ENCODE assay signal across 9 mouse cellular contexts in genomic region chr1:93755618-93756017, GRCm38 (mm10). TPM values are rescaled to one million over a fixed set of nuclear protein-coding genes. Genes with fewer than 3 reads are reported as not detected.
DNase-seq lines count a peak whose midpoint lies in the region; ATAC-seq and TF ChIP-seq lines count a peak whose summit lies in the region.
"Had no signal": no experiment of that assay in that cellular context is flagged by ENCODE, and none has a peak within 500 bp of the region (broad histone marks: within the 10 kb centered on the region; RNA-seq: fewer than 3 reads in every experiment).

No protein-coding gene starts in this region.

- no peak for DNase-seq in gastrocnemius, adult 2 months
- no peak for DNase-seq in gastrocnemius, postnatal 10 days
- no peak for DNase-seq in CH12.LX (ENCODE audit: extremely low read depth)
- DNase-seq in liver, embryonic 14.5 days (ENCODE audit: low read depth in 3 of 3, low spot score in 3 of 3): peak in 1 of 3 experiments; percentile 19
- no peak for DNase-seq in spleen, postnatal 36 days (ENCODE audit: low spot score in 2 of 2)
- no peak for DNase-seq in thymus, postnatal 0 days (ENCODE audit: low spot score)
- DNase-seq in retina, postnatal 1 day: no peak
- DNase-seq: cerebellum, postnatal 36 days had no signal

- peak overlapping the region; percentile 91; the same call in 1 of the 2 replicates for H3K27ac ChIP-seq in gastrocnemius, adult 2 months
- no peak overlapping the region for H3K27ac ChIP-seq in CH12.LX (ENCODE audit: insufficient read depth, low read depth)
- no peak overlapping the region for H3K27ac ChIP-seq in forebrain, embryonic 16.5 days (ENCODE audit: low read length)
- H3K27ac ChIP-seq in liver, embryonic 14.5 days: peak overlapping the region; percentile 71

- intact Hi-C loops in gastrocnemius, adult 2 months (cut with DNase I): loop anchor here (2.0 to 10.0 kb wide), 2 partner anchors 47 to 311 kb away; partner anchors contain the start of gene Ing5

- H3K4me3 ChIP-seq in gastrocnemius, adult 2 months: peak overlapping the region; percentile 94
- H3K4me3 ChIP-seq in CH12.LX (replicated peaks in 1 of 3; ENCODE audit: low read depth in 2 of 3, low read length in 2 of 3, poor library complexity in 1 of 3): peak overlapping the region; percentile 85 to 95 (median 88)
- peak overlapping the region; percentile 76 for H3K4me3 ChIP-seq in forebrain, embryonic 16.5 days (replicated peaks; ENCODE audit: low read length)
- H3K4me3 ChIP-seq in liver, embryonic 14.5 days (ENCODE audit: insufficient read depth in 1 of 2, low read depth in 2 of 2, low read length in 2 of 2): peak overlapping the region; percentile 71 to 90

- H3K27me3 ChIP-seq in CH12.LX (replicated peaks): no peaks in the 10 kb centered on the region
- H3K27me3 ChIP-seq in forebrain, embryonic 16.5 days (replicated peaks; ENCODE audit: control insufficient read depth, insufficient read depth, low read length): no peaks in the 10 kb centered on the region
- H3K27me3 ChIP-seq in liver, embryonic 14.5 days (ENCODE audit: control insufficient read depth, insufficient read depth, low read length): no peaks in the 10 kb centered on the region

- H3K9ac ChIP-seq in CH12.LX (ENCODE audit: insufficient read depth, low read depth): peak overlapping the region; percentile 79
- peak overlapping the region; percentile 86 for H3K9ac ChIP-seq in forebrain, embryonic 16.5 days (replicated peaks; ENCODE audit: low read depth, low read length)
- peak overlapping the region; percentile 85 for H3K9ac ChIP-seq in liver, embryonic 14.5 days (replicated peaks)

- no peak for TF ChIP-seq RAD21 in CH12.LX (IDR thresholded peaks at IDR 0.05; ENCODE audit: low read depth, low read length)

- TF ChIP-seq CTCF in gastrocnemius, adult 2 months (IDR thresholded peaks at IDR 0.05): no peak
- TF ChIP-seq CTCF in CH12.LX (conservative IDR thresholded peaks at IDR 0.05 in 1 of 2, IDR thresholded peaks at IDR 0.05 in 1 of 2; ENCODE audit: low read depth in 2 of 2, low read length in 2 of 2): no peak
- TF ChIP-seq CTCF in liver, embryonic 14.5 days (IDR thresholded peaks at IDR 0.05; ENCODE audit: low read depth): no peak

- ATAC-seq in forebrain, embryonic 16.5 days: no peak
- 0 out of 2 replicates have a peak, but pooled peaks have one; percentile 14 for ATAC-seq in liver, embryonic 14.5 days (ENCODE audit: insufficient read depth)

- H3K9me3 ChIP-seq in CH12.LX (replicated peaks; ENCODE audit: low read length): no peaks in the 10 kb centered on the region
- no peaks in the 10 kb centered on the region for H3K9me3 ChIP-seq in forebrain, embryonic 16.5 days (ENCODE audit: control insufficient read depth, low read length)
- no peaks in the 10 kb centered on the region for H3K9me3 ChIP-seq in liver, embryonic 14.5 days (ENCODE audit: control insufficient read depth, low read length)

- H3K79me2 ChIP-seq in CH12.LX (replicated peaks; ENCODE audit: control insufficient read depth, extremely low read depth, insufficient read depth, poor library complexity, severe bottlenecking): peaks cover 53% of the 10 kb centered on the region

- dilution Hi-C loops in CH12.LX (cut with MboI; ENCODE audit: extremely low pct_ligation_motif_present, extremely low pct_unique_long_range_greater_than_20kb, low sequenced_read_pairs): no loop called here

- H3K4me1 ChIP-seq in CH12.LX (ENCODE audit: control insufficient read depth in 1 of 2, insufficient read depth in 2 of 2): peaks cover 8 to 43% of the 10 kb centered on the region in 2 experiments; a peak in 3 of 4 replicates
- peaks cover 22% of the 10 kb centered on the region for H3K4me1 ChIP-seq in forebrain, embryonic 16.5 days (replicated peaks; ENCODE audit: control insufficient read depth, insufficient read depth, low read length)
- H3K4me1 ChIP-seq in liver, embryonic 14.5 days (replicated peaks; ENCODE audit: control insufficient read depth in 2 of 2, insufficient read depth in 2 of 2, low read length in 1 of 2): peaks cover 33 to 35% of the 10 kb centered on the region in 2 experiments

- in situ Hi-C loops in CH12.LX (cut with MboI; ENCODE audit: low pct_ligation_motif_present, low pct_unique_long_range_greater_than_20kb, low sequenced_read_pairs): no loop called here

- peaks cover under 1 to 13% of the 10 kb centered on the region in 2 experiments for H3K36me3 ChIP-seq in CH12.LX (replicated peaks in 1 of 2; ENCODE audit: control insufficient read depth in 1 of 2, insufficient read depth in 1 of 2, low read length in 1 of 2)
- no peaks in the 10 kb centered on the region for H3K36me3 ChIP-seq in forebrain, embryonic 16.5 days (ENCODE audit: control insufficient read depth, insufficient read depth)
- peaks cover under 1% of the 10 kb centered on the region; the same call in 1 of the 2 replicates for H3K36me3 ChIP-seq in liver, embryonic 14.5 days (replicated peaks; ENCODE audit: control insufficient read depth, insufficient read depth, low read depth)

- TF ChIP-seq EP300 in CH12.LX (IDR thresholded peaks at IDR 0.05; ENCODE audit: low read length): no peak
- TF ChIP-seq EP300 in liver, embryonic 14.5 days (IDR thresholded peaks at IDR 0.05; ENCODE audit: low read depth): no peak

- H3K4me2 ChIP-seq in CH12.LX (ENCODE audit: insufficient read depth, low read depth, poor library complexity, severe bottlenecking): peak overlapping the region; percentile 97
- peak overlapping the region; percentile 68 for H3K4me2 ChIP-seq in forebrain, embryonic 16.5 days (ENCODE audit: low read length)
- H3K4me2 ChIP-seq in liver, embryonic 14.5 days (ENCODE audit: low read depth): peak overlapping the region; percentile 99

- TF ChIP-seq POLR2A in CH12.LX (IDR thresholded peaks at IDR 0.05; ENCODE audit: low read depth, low read length): no peak

- whole genome bisulfite sequencing in forebrain, embryonic 16.5 days: 25% methylated on average over 7 of the region's 7 CpGs
- WGBS in liver, embryonic 14.5 days (ENCODE audit: insufficient replicate concordance): 24% methylated on average over 7 of the region's 7 CpGs

TF ChIP-seq in CH12.LX, 34 proteins besides CTCF, POLR2A, EP300 and RAD21:
- TF ChIP-seq USF2 (conservative IDR thresholded peaks at IDR 0.05; ENCODE audit: low read depth, low read length) (no peak), GABPA (IDR thresholded peaks at IDR 0.05; ENCODE audit: insufficient replicate concordance, low read depth, low read length) (no peak), MXI1 (IDR thresholded peaks at IDR 0.05; ENCODE audit: low read depth, low read length) (no peak), ZNF384 (IDR thresholded peaks at IDR 0.05; ENCODE audit: low read depth, low read length) (peak; percentile 35; the same call in 1 of the 2 replicates), MYC (IDR thresholded peaks at IDR 0.05; ENCODE audit: low read depth, low read length) (no peak)

RNA-seq across cellular contexts. Expression of gene Thap4, which starts 1.0 kb away (rescaled TPM):
- total RNA-seq in gastrocnemius, adult 2 months (2021): 10 to 100 TPM; 70.0 to 94.1 TPM
- total RNA-seq in gastrocnemius, postnatal 10 days (2021): 10 to 100 TPM; 32.3 to 38.8 TPM
- total RNA-seq in CH12.LX (2012; rRNA removed) (45.3 and 50.2 TPM in 2 replicates), CH12.LX (2014; rRNA removed) (32.4 and 35.8 TPM in 2 replicates)
- 52.4 and 53.0 TPM in 2 replicates for polyA plus RNA-seq in CH12.LX (2012; ENCODE audit: insufficient read length, low read depth)
- polyA plus RNA-seq in forebrain, embryonic 16.5 days (2015; fragmentation: Nextera tagmentation; extraction: Ambion mirVana): 47.5 and 50.2 TPM in 2 replicates
- polyA plus RNA-seq in liver, embryonic 14.5 days (2012; rRNA removed): 8.5 and 10.5 TPM in 2 replicates
- polyA plus RNA-seq in liver, embryonic 14.5 days (2014; fragmentation: Nextera tagmentation; extraction: Ambion mirVana): 11.5 and 11.7 TPM in 2 replicates
- polyA plus RNA-seq in thymus, postnatal 0 days (2015; fragmentation: Nextera tagmentation; extraction: Ambion mirVana): 30.6 and 31.6 TPM in 2 replicates

RNA-seq across cellular contexts. Expression of gene Atg4b, which starts 4.3 kb away (rescaled TPM):
- 10 to 100 TPM; 24.0 to 31.3 TPM for total RNA-seq in gastrocnemius, adult 2 months (2021)
- total RNA-seq in gastrocnemius, postnatal 10 days (2021): 10 to 100 TPM; 32.3 to 41.2 TPM
- total RNA-seq in CH12.LX (2012; rRNA removed) (20.1 and 24.7 TPM in 2 replicates), CH12.LX (2014; rRNA removed) (21.4 and 29.3 TPM in 2 replicates)
- 55.1 and 57.2 TPM in 2 replicates for polyA plus RNA-seq in CH12.LX (2012; ENCODE audit: insufficient read length, low read depth)
- polyA plus RNA-seq in forebrain, embryonic 16.5 days (2015; fragmentation: Nextera tagmentation; extraction: Ambion mirVana): 104 and 108 TPM in 2 replicates
- 18.6 and 22.6 TPM in 2 replicates for polyA plus RNA-seq in liver, embryonic 14.5 days (2012; rRNA removed)
- polyA plus RNA-seq in liver, embryonic 14.5 days (2014; fragmentation: Nextera tagmentation; extraction: Ambion mirVana): 64.3 and 68.2 TPM in 2 replicates
- polyA plus RNA-seq in thymus, postnatal 0 days (2015; fragmentation: Nextera tagmentation; extraction: Ambion mirVana): 72.8 and 76.0 TPM in 2 replicates

RNA-seq across cellular contexts. Expression of gene Dtymk, which starts 46.1 kb away (rescaled TPM):
- 10 to 100 TPM; 14.1 to 18.6 TPM for total RNA-seq in gastrocnemius, adult 2 months (2021)
- total RNA-seq in gastrocnemius, postnatal 10 days (2021): 10 to 100 TPM; 33.4 to 40.5 TPM
- total RNA-seq in CH12.LX (2012; rRNA removed) (168 and 204 TPM in 2 replicates), CH12.LX (2014; rRNA removed) (278 and 286 TPM in 2 replicates)
- polyA plus RNA-seq in CH12.LX (2012; ENCODE audit: insufficient read length, low read depth): 196 TPM in 2 replicates
- 180 and 189 TPM in 2 replicates for polyA plus RNA-seq in forebrain, embryonic 16.5 days (2015; fragmentation: Nextera tagmentation; extraction: Ambion mirVana)
- 99.0 and 128 TPM in 2 replicates for polyA plus RNA-seq in liver, embryonic 14.5 days (2012; rRNA removed)
- polyA plus RNA-seq in liver, embryonic 14.5 days (2014; fragmentation: Nextera tagmentation; extraction: Ambion mirVana): 148 and 150 TPM in 2 replicates
- 313 and 314 TPM in 2 replicates for polyA plus RNA-seq in thymus, postnatal 0 days (2015; fragmentation: Nextera tagmentation; extraction: Ambion mirVana)

RNA-seq across cellular contexts. Expression of gene Ing5, which starts 48.1 kb away (rescaled TPM):
- total RNA-seq in gastrocnemius, adult 2 months (2021): 1 to 10 TPM; 3.6 to 5.8 TPM
- total RNA-seq in gastrocnemius, postnatal 10 days (2021): 1 to 10 TPM; 4.8 to 5.7 TPM
- total RNA-seq in CH12.LX (2012; rRNA removed) (13.7 and 16.9 TPM in 2 replicates), CH12.LX (2014; rRNA removed) (16.2 and 16.3 TPM in 2 replicates)
- polyA plus RNA-seq in CH12.LX (2012; ENCODE audit: insufficient read length, low read depth): 18.7 and 24.6 TPM in 2 replicates
- polyA plus RNA-seq in forebrain, embryonic 16.5 days (2015; fragmentation: Nextera tagmentation; extraction: Ambion mirVana): 11.9 and 12.3 TPM in 2 replicates
- 5.3 and 6.9 TPM in 2 replicates for polyA plus RNA-seq in liver, embryonic 14.5 days (2012; rRNA removed)
- polyA plus RNA-seq in liver, embryonic 14.5 days (2014; fragmentation: Nextera tagmentation; extraction: Ambion mirVana): 7.6 and 9.6 TPM in 2 replicates
- 14.2 and 15.0 TPM in 2 replicates for polyA plus RNA-seq in thymus, postnatal 0 days (2015; fragmentation: Nextera tagmentation; extraction: Ambion mirVana)

Comparison
In these comparisons a context has a peak if more than half of its experiments do, and no peak if none do; other contexts are left out.
1. H3K27ac ChIP-seq: peak in gastrocnemius, adult 2 months (single experiment) and liver, embryonic 14.5 days (single experiment); none in CH12.LX (single experiment) and forebrain, embryonic 16.5 days (single experiment).
2. Peak in every context shown above with its lines, with median percentiles within 50 percentile points of each other: H3K4me3 ChIP-seq, H3K4me2 ChIP-seq and H3K9ac ChIP-seq.